Mouse (Mus musculus): Measurements from ENCODE around the gene Pou2f3. TPM values are rescaled to one million over a fixed set of nuclear protein-coding genes. Genes with fewer than 3 reads are reported as not detected.
"Not testable (repeated sequence)": the region's sequence is repeated elsewhere in the genome, so short reads cannot be mapped to it uniquely, and the experiment has no call there.

Pou2f3 gene
- polyA plus RNA-seq, 1 experiment from 2014 or later = not detected

DNA sequence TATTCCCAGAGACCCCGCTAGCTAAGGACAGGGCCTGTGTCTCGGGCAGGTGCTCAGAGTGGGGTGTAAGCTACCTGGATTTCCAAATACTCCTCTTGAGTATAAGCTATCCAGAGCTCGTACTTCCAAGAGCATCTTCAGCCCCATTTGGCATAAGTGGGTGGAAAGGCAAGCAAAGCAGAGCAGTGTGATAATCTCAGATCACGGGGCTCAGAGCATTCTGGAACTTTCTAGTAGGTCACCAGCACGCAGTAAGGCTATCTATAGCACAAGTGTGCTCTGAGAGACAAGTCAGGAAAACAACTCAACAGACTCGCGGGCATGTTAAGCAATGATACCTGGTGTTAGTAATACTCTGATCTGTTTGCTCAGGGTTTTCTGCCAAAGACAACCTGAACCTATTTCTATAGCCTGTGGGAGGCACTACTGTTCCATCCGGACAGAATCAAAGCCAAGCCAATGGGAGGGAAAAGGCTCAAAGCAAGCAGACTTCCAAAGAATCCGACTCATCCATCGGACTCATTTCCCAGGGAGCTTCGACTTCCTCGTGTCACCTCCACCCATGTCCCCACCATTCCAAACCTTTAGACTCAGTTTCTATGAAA, 65.9 kb downstream of the Pou2f3 start:
- peaks cover 12% of the 10 kb centered on the region for H3K27me3 ChIP-seq (ENCODE audit: low read depth, poor library complexity, severe bottlenecking)
- no peak overlapping the region for H3K4me3 ChIP-seq
- no peak for DNase-seq (ENCODE audit: low spot score)
- WGBS = 73% methylated on average over 12 of the region's 12 CpGs
- peaks cover 2% of the 10 kb centered on the region; the same call in 1 of the 2 replicates for H3K4me1 ChIP-seq
- no peaks in the 10 kb centered on the region for H3K9me3 ChIP-seq (replicated peaks)
- no peaks in the 10 kb centered on the region for H3K36me3 ChIP-seq
- no peak overlapping the region for H3K27ac ChIP-seq (replicated peaks)

DNA sequence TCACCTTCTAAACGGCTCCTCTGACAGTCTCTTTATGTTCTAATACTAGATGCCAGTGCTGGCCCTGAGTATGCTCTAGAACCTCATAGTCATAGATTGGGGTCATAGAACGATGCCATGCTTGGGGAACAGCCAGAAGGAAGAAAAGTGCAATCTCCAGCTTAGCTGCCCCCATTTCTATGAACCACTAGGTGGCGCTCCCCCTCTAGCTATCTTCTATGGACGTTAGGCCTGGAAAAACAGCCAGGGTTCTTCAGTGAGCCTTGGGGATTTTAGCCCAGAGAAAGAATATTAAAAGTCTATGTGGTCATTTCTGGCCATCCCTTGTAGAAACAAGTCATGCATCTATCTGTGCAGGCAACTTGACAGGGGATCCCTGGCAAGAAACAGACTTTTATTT, 68.3 kb downstream of the Pou2f3 start:
- Histone ChIP-seq H3K4me3 (no peak overlapping the region), H3K27me3 (ENCODE audit: low read depth, poor library complexity, severe bottlenecking) (peaks cover 12% of the 10 kb centered on the region), H3K4me1 (peaks cover 2% of the 10 kb centered on the region; the same call in 1 of the 2 replicates), H3K27ac (replicated peaks) (no peak overlapping the region), H3K36me3 (no peaks in the 10 kb centered on the region), H3K9me3 (replicated peaks) (no peaks in the 10 kb centered on the region)
- 13% methylated on average over 4 of the region's 4 CpGs for WGBS
- peak; percentile 68 for DNase-seq (ENCODE audit: low spot score)

DNA sequence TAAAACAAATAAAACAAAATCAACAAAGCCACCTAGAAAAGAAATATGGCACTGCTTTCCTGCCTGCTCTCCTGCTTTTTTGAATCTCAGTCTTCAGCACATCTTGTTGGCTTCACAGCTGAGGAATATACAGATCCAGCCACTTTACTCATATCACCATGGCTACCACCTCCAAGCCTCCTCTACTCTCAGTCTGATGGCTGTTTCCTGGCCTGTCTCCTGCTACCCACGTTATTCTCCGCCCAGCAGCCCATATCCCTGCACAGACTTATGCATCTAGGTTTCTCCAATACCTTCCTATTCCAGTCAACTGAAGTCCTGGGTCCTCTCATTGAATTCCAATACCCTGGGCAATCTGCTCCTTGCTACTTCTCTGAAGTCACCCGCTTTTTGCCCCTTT, 76.6 kb downstream of the Pou2f3 start:
- no peaks in the 10 kb centered on the region for H3K9me3 ChIP-seq (replicated peaks)
- no peaks in the 10 kb centered on the region for H3K27me3 ChIP-seq (ENCODE audit: low read depth, poor library complexity, severe bottlenecking)
- H3K4me3 ChIP-seq = no peak overlapping the region
- no peaks in the 10 kb centered on the region for H3K36me3 ChIP-seq
- WGBS = 85% methylated on average over 3 of the region's 3 CpGs
- no peak overlapping the region for H3K27ac ChIP-seq (replicated peaks)
- DNase-seq (ENCODE audit: low spot score) = no peak
- H3K4me1 ChIP-seq = peaks cover 9% of the 10 kb centered on the region

DNA sequence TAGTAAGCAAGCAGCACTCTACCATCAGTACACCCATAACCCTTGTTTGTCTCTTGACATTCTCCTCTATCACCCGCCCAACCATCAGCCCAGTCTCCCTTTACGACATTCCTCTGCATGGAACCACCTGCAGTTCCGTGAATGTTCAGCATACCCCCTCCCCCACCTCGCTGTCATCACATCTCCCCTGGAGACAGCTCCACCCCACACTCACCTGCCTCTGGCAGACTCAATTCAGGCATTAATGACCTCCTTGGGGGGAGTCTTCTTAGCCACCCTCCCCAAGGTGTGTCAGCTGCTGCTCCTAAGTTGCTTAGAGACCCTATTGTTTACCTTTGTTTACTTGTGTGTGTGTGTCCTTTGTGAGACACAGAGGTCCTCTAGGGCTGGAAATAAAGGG, 77.8 kb downstream of the Pou2f3 start:
- Histone ChIP-seq H3K36me3 (no peaks in the 10 kb centered on the region), H3K27me3 (ENCODE audit: low read depth, poor library complexity, severe bottlenecking) (no peaks in the 10 kb centered on the region), H3K4me1 (peaks cover 9% of the 10 kb centered on the region), H3K4me3 (no peak overlapping the region), H3K9me3 (replicated peaks) (no peaks in the 10 kb centered on the region), H3K27ac (replicated peaks) (no peak overlapping the region)
- DNase-seq (ENCODE audit: low spot score) = no peak
- 37% methylated on average over 4 of the region's 4 CpGs for WGBS

DNA sequence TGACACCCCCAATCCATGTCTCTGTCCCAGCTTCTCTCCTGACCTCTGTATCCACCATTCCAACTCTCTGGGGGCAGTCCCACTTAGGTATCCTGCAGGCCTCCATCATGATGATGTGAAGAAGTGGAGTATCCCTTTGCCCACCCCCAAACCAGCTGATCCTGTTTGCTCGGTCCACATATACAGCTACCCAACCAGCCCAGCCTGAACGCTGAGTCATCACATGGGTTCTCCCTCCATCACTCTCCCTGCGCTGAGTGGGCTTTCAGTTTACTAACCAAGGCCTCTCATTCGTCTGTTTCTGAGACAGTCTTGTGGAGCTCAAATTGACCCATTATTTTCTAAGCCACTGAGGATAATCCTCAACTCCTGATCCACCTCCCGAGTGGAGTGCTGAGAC, 78.2 kb downstream of the Pou2f3 start:
- Histone ChIP-seq H3K27me3 (ENCODE audit: low read depth, poor library complexity, severe bottlenecking) (no peaks in the 10 kb centered on the region), H3K27ac (replicated peaks) (no peak overlapping the region), H3K36me3 (no peaks in the 10 kb centered on the region), H3K9me3 (replicated peaks) (no peaks in the 10 kb centered on the region), H3K4me3 (no peak overlapping the region), H3K4me1 (peaks cover 9% of the 10 kb centered on the region)
- 73% methylated on average over 5 of the region's 5 CpGs for WGBS
- no peak for DNase-seq (ENCODE audit: low spot score)

DNA sequence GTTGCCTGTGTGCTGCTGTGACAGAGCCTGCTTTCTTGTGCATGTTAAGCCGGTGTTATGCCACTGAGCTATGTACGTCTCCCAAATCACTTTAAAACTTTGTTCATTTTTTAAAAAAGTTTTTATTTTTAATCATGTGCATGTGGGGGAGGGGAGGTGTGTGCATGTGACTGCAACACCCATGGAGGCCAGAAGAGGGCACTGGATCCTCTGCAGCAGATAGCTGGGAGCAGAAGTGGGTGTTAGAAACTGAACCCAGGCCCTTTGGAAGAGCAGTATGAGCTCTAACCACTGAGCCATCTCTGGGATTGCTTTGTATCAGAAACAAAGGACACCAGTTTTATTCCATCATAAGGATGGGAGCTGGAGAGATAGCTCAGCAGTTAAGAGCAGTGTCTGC, 79.5 kb downstream of the Pou2f3 start:
- Histone ChIP-seq H3K4me3 (no peak overlapping the region), H3K4me1 (peaks cover 9% of the 10 kb centered on the region), H3K27me3 (ENCODE audit: low read depth, poor library complexity, severe bottlenecking) (no peaks in the 10 kb centered on the region), H3K36me3 (no peaks in the 10 kb centered on the region), H3K9me3 (replicated peaks) (no peaks in the 10 kb centered on the region), H3K27ac (replicated peaks) (no peak overlapping the region)
- DNase-seq (ENCODE audit: low spot score) = no peak
- WGBS = 97% methylated on average over 2 of the region's 2 CpGs

DNA sequence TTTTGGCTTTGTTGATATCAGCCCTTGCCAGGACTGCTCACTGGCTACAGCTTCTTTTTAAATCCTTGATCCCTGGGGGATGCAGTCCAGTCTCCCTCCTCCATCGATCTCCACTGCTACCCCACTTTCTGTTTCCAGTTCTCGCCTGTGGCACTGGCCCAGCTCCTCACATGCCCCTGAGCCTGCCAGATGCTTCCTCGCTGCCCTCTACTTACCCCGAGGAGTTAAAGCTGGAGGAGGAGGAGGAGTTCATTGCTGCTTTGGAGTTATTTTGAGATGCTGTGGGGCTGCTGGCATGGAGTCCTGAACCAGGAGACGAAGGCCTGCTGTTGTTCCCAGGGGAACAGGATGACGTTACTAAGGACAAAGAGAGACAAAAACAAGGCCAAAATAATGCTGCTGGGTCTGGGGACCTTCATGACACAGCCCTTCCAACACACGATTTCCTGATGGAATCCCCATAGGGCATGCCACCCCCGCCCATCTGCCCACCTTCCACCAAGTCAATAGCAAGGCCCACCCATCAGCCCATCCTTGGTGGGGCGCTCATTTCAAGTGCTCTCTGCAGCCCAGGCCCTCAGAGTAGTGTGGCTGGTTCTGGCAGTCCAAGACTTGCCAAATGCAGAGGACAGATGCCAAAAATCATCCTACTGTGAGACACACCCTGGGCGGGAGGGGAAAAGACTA, 82.9 kb downstream of the Pou2f3 start:
- no peak overlapping the region for H3K4me3 ChIP-seq
- DNase-seq (ENCODE audit: low spot score) = no peak
- H3K36me3 ChIP-seq = no peaks in the 10 kb centered on the region
- H3K27ac ChIP-seq (replicated peaks) = no peak overlapping the region
- WGBS = 79% methylated on average over 10 of the region's 10 CpGs
- H3K9me3 ChIP-seq (replicated peaks) = no peaks in the 10 kb centered on the region
- H3K27me3 ChIP-seq (ENCODE audit: low read depth, poor library complexity, severe bottlenecking) = no peaks in the 10 kb centered on the region
- H3K4me1 ChIP-seq = peaks cover 6% of the 10 kb centered on the region

DNA sequence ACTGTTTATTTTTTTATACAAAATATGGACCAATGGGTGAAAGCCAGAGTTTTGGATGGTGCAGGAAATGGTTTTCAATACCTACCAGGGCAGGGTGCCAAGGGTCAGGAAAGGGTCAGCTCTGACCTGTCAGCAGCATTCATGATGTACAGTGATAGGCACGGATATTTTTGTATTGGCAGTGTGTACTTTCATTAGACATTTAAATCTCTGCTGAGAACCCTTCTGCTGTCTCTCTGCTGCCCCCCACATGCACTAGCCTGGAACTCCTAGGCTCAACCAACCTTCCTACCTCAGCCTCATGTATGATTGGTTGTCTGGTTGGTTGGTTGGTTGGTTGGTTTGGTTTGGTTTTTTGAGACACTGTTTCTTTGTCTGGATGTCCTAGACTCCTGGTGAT, 87.8 kb downstream of the Pou2f3 start:
- no peaks in the 10 kb centered on the region for H3K4me1 ChIP-seq
- no peaks in the 10 kb centered on the region for H3K9me3 ChIP-seq (replicated peaks)
- H3K27me3 ChIP-seq (ENCODE audit: low read depth, poor library complexity, severe bottlenecking) = 0 out of 2 replicates have a peak, but pooled peaks cover 3% of the 10 kb centered on the region
- no peak overlapping the region for H3K4me3 ChIP-seq
- no peak for DNase-seq (ENCODE audit: low spot score)
- H3K36me3 ChIP-seq = no peaks in the 10 kb centered on the region
- WGBS = 56% methylated on average over 1 of the region's 1 CpGs
- H3K27ac ChIP-seq (replicated peaks) = no peak overlapping the region

DNA sequence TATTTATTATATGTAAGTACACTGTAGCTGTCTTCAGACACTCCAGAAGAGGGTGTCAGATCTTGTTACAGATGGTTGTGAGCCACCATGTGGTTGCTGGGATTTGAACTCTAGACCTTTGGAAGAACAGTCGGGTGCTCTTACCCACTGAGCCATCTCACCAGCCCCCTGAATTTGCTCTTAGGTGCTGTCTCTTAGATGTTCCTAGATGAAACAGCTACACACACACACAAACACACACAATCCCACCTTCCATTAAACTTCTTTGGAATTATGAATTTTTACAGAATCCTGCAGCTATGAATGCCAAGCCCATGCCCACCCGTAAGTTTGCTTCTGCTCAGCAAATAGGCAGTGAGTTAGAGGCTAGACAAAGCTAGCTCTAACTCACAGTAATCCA, 88.2 kb downstream of the Pou2f3 start:
- not testable (repeated sequence) for H3K4me3 ChIP-seq

DNA sequence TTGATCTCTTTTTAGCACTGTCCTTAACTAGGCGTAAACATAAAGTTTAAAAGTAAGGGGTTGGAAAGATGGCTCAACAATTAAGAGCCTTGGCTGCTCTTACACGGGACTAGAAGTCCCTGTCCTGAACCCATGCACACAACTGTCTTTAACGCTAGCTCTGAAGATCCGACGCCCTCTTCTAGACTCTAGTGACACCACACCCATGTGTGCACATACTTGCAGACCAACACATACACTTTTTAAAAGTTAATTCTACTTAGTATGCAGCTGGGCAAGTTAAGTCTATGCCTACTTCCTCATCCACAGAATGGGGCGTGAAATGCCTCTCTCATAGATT, 93.2 kb downstream of the Pou2f3 start:
- Histone ChIP-seq H3K4me3 (peak overlapping the region; percentile 94; the same call in 1 of the 2 replicates), H3K4me1 (peaks cover 20% of the 10 kb centered on the region), H3K27me3 (ENCODE audit: low read depth, poor library complexity, severe bottlenecking) (0 out of 2 replicates have a peak, but pooled peaks cover 5% of the 10 kb centered on the region), H3K36me3 (peaks cover 5% of the 10 kb centered on the region), H3K27ac (replicated peaks) (no peak overlapping the region), H3K9me3 (replicated peaks) (no peaks in the 10 kb centered on the region)
- no peak for DNase-seq (ENCODE audit: low spot score)
- 84% methylated on average over 6 of the region's 6 CpGs for WGBS

More for the DNA sequence above, 88.2 kb downstream of the Pou2f3 start:
- H3K27ac ChIP-seq (replicated peaks); H3K9me3 ChIP-seq (replicated peaks); DNase-seq (ENCODE audit: low spot score); H3K27me3 ChIP-seq (ENCODE audit: low read depth, poor library complexity, severe bottlenecking); H3K36me3 ChIP-seq; H3K4me1 ChIP-seq: not testable (repeated sequence)
- WGBS = 83% methylated on average over 2 of the region's 2 CpGs

DNA sequence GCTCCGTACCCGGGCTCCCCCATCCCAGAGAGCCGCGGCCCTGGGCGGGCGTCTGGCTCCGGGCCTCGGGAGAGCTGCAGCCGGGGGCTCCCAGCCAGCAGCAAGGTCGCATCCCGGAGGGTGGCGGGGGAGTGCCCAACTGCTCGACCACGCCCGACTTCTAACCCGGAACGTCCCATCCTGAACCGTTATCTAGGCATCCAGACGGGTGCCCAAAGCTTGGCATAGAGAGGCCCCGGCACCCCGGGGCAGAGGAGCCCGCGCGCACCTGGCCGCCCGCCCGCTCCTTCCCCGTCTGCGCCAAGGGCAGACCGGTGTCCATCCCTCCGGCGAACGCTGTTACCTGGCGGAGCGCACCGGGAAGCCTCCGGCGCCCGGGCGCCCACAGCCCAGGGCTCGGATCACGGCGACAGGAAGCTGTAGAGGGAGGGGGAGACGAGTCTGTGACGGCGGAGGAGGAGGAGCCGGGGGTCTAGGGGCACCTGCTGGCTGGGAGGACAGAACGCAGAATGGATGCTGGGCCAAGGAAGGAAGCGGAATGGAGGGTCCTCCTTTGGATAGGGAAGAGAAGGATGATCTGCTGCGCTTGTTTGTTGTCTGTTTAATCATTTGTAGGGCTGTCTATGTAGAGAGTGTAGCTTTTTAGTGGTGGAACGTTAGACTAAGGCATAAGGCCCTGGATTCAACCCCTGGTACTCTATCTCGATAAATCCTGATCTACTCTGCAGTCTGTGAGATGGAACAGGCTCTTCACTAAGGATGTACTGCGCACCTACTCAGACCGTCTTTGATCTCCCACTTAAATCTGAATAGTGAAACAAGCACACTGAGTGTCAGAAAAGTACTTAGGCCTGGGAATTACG, 93.8 kb downstream of the Pou2f3 start, which contains the start of gene Tmem136:
TSS of gene Tmem136 (minus strand) at position 437 of the 863 bp plus-strand sequence.
- H3K4me3 ChIP-seq = peak within 1 kb of the TSS; percentile 94
- peaks cover 20% of the 10 kb centered on the region for H3K4me1 ChIP-seq
- H3K9me3 ChIP-seq (replicated peaks) = no peaks in the 10 kb centered on the region
- WGBS = 4% methylated on average over 55 of the region's 55 CpGs
- H3K27me3 ChIP-seq (ENCODE audit: low read depth, poor library complexity, severe bottlenecking) = 0 out of 2 replicates have a peak, but pooled peaks cover 5% of the 10 kb centered on the region
- peak; percentile 79 for DNase-seq (ENCODE audit: low spot score)
- H3K36me3 ChIP-seq = peaks cover 11% of the 10 kb centered on the region
- peak within 1 kb of the TSS; percentile 87 for H3K27ac ChIP-seq (replicated peaks)

DNA sequence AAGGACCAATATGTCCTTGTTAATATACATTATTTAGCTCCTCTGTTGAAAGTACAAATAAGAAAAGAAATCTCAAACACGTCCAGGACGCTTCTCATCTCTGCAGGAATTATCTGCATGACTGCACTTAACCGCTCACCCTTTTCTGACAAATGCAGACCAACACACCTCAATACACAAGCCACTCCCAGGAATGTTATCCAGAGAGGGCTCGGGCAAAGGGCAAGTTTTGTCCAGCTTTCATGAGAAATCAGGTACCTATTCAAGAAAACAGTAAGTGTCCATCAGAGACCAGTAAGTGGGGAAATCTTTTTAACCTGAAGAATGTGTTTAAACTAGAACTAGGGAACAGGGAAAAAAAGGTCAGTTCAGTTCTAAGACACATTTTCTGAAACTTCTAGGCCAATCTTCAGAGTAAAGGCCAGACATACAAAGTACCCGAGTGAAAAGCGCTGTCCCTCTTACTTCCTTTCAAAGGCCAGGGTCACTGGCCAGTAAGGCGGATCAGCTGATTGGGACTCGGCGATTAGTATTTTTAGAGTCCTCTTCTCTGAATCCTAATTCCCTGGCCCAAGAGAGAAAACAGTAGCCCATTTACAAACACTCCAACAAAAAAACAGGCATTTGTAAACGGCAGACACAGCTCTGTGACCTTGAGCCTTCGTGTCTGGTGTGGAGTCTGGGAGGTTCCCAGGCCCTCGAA, 94.6 kb downstream of the Pou2f3 start:
- Histone ChIP-seq H3K4me1 (peaks cover 20% of the 10 kb centered on the region), H3K9me3 (replicated peaks) (no peaks in the 10 kb centered on the region), H3K36me3 (peaks cover 19% of the 10 kb centered on the region), H3K27ac (replicated peaks) (peak overlapping the region; percentile 87), H3K27me3 (ENCODE audit: low read depth, poor library complexity, severe bottlenecking) (0 out of 2 replicates have a peak, but pooled peaks cover 5% of the 10 kb centered on the region), H3K4me3 (peak overlapping the region; percentile 94)
- WGBS = 21% methylated on average over 12 of the region's 12 CpGs
- no peak for DNase-seq (ENCODE audit: low spot score)
